15 mouse cellular contexts compared by ENCODE assay signal in genomic region chr6:124273231-124273880, GRCm38 (mm10). TPM values are rescaled to one million over a fixed set of nuclear protein-coding genes. Genes with fewer than 3 reads are reported as not detected.
DNase-seq lines count a peak whose midpoint lies in the region; ATAC-seq lines count a peak whose summit lies in the region.
"Had no signal": no experiment of that assay in that cellular context is flagged by ENCODE, and none has a peak within 500 bp of the region (broad histone marks: within the 10 kb centered on the region; RNA-seq: fewer than 3 reads in every experiment).

No protein-coding gene starts in this region.

- H3K9me3 ChIP-seq in embryonic facial prominence, embryonic 14.5 days (ENCODE audit: control insufficient read depth, low read length) = no peaks in the 10 kb centered on the region
- H3K9me3 ChIP-seq in embryonic facial prominence, embryonic 10.5 days = no peaks in the 10 kb centered on the region
- no peaks in the 10 kb centered on the region for H3K9me3 ChIP-seq in liver, embryonic 15.5 days (replicated peaks)

- H3K27ac ChIP-seq in embryonic facial prominence, embryonic 14.5 days (replicated peaks; ENCODE audit: low read depth, low read length) = no peak overlapping the region
- H3K27ac ChIP-seq in embryonic facial prominence, embryonic 10.5 days (replicated peaks) = no peak overlapping the region
- no peak overlapping the region for H3K27ac ChIP-seq in liver, embryonic 15.5 days (replicated peaks)
- H3K27ac ChIP-seq: kidney, postnatal 0 days had no signal

- ATAC-seq in embryonic facial prominence, embryonic 14.5 days (ENCODE audit: low read depth) = no peak
- ATAC-seq in liver, embryonic 15.5 days (ENCODE audit: insufficient read depth) = peak; percentile 78
- peak; percentile 95 for ATAC-seq in monocyte, adult 5-6 weeks (replicated peaks; ENCODE audit: insufficient number of reproducible peaks, low FRiP score, low TSS enrichment, poor library complexity, severe bottlenecking)

- WGBS in embryonic facial prominence, embryonic 14.5 days = 67% methylated on average over 5 of the region's 5 CpGs
- 74% methylated on average over 5 of the region's 5 CpGs for WGBS in embryonic facial prominence, embryonic 10.5 days
- WGBS in liver, embryonic 15.5 days (ENCODE audit: insufficient replicate concordance) = 19% methylated on average over 5 of the region's 5 CpGs

- H3K27me3 ChIP-seq in embryonic facial prominence, embryonic 14.5 days (replicated peaks; ENCODE audit: control insufficient read depth, insufficient read depth, low read length) = no peaks in the 10 kb centered on the region
- no peaks in the 10 kb centered on the region for H3K27me3 ChIP-seq in embryonic facial prominence, embryonic 10.5 days (replicated peaks; ENCODE audit: low read depth, poor library complexity, severe bottlenecking)
- H3K27me3 ChIP-seq in liver, embryonic 15.5 days = no peaks in the 10 kb centered on the region

- H3K36me3 ChIP-seq in embryonic facial prominence, embryonic 14.5 days (ENCODE audit: control insufficient read depth, insufficient read depth, low read length) = no peaks in the 10 kb centered on the region
- no peaks in the 10 kb centered on the region for H3K36me3 ChIP-seq in embryonic facial prominence, embryonic 10.5 days (replicated peaks)
- no peaks in the 10 kb centered on the region for H3K36me3 ChIP-seq in liver, embryonic 15.5 days (replicated peaks)

- H3K9ac ChIP-seq in embryonic facial prominence, embryonic 14.5 days (ENCODE audit: low read depth, low read length) = no peak overlapping the region
- H3K9ac ChIP-seq in liver, embryonic 15.5 days = no peak overlapping the region

- no peak overlapping the region for H3K4me3 ChIP-seq in embryonic facial prominence, embryonic 14.5 days (ENCODE audit: low read depth, low read length)
- H3K4me3 ChIP-seq in embryonic facial prominence, embryonic 10.5 days = no peak overlapping the region
- H3K4me3 ChIP-seq in liver, embryonic 15.5 days (replicated peaks) = no peak overlapping the region

- H3K4me1 ChIP-seq in embryonic facial prominence, embryonic 14.5 days (ENCODE audit: control insufficient read depth, insufficient read depth, low read length) = no peaks in the 10 kb centered on the region
- no peaks in the 10 kb centered on the region for H3K4me1 ChIP-seq in embryonic facial prominence, embryonic 10.5 days
- no peaks in the 10 kb centered on the region for H3K4me1 ChIP-seq in liver, embryonic 15.5 days (replicated peaks)

- no peak overlapping the region for H3K4me2 ChIP-seq in embryonic facial prominence, embryonic 14.5 days (ENCODE audit: low read depth, low read length)
- H3K4me2 ChIP-seq in liver, embryonic 15.5 days = no peak overlapping the region

- DNase-seq in embryonic facial prominence, embryonic 14.5 days (ENCODE audit: low spot score) = peak; percentile 5
- DNase-seq in embryonic facial prominence, embryonic 10.5 days (ENCODE audit: low spot score) = no peak
- DNase-seq in lung, adult 18-20 months = peak; percentile 5 to 13
- DNase-seq in lung, postnatal 14 days = no peak
- no peak for DNase-seq in ovary, postnatal 10 days (ENCODE audit: low spot score)
- DNase-seq in kidney, postnatal 10 days = no peak
- DNase-seq: adrenal gland, postnatal 10 days; cerebellum, adult 11-12 months; midbrain, embryonic 14.5 days had no signal

RNA-seq across cellular contexts. Expression of gene Cd163, which starts 31.1 kb away (rescaled TPM):
- 0.35 and 0.75 TPM in 2 replicates for polyA plus RNA-seq in embryonic facial prominence, embryonic 14.5 days (2014; fragmentation: Nextera tagmentation; extraction: Ambion mirVana)
- polyA plus RNA-seq in embryonic facial prominence, embryonic 10.5 days (2016; fragmentation: Nextera tagmentation; extraction: Ambion mirVana) = not detected in 2 replicates
- polyA plus RNA-seq in liver, embryonic 15.5 days (2015; fragmentation: Nextera tagmentation; extraction: Ambion mirVana) = 0.23 and 0.26 TPM in 2 replicates
- total RNA-seq in monocyte, adult 5-6 weeks (2017) = 1.7 to 2.9 TPM (median 2.2 TPM) in 3 replicates

RNA-seq across cellular contexts. Expression of gene Vmn2r27, which starts 41.7 kb away (rescaled TPM):
- polyA plus RNA-seq in embryonic facial prominence, embryonic 14.5 days (2014; fragmentation: Nextera tagmentation; extraction: Ambion mirVana) = not detected in 2 replicates
- not detected in 2 replicates for polyA plus RNA-seq in embryonic facial prominence, embryonic 10.5 days (2016; fragmentation: Nextera tagmentation; extraction: Ambion mirVana)
- not detected in 2 replicates for polyA plus RNA-seq in liver, embryonic 15.5 days (2015; fragmentation: Nextera tagmentation; extraction: Ambion mirVana)
- total RNA-seq in monocyte, adult 5-6 weeks (2017) = 0.75 TPM in 1 of 3 replicates, not detected in the others
- total RNA-seq: adrenal gland, postnatal 10 days had no signal
- polyA plus RNA-seq: heart, embryonic 16.5 days; kidney, postnatal 0 days; limb, embryonic 14.5 days; midbrain, embryonic 14.5 days; neural tube, embryonic 14.5 days had no signal

Comparison
In these comparisons a context has a peak if more than half of its experiments do, and no peak if none do; other contexts are left out.
1. DNase-seq: peak in embryonic facial prominence, embryonic 14.5 days (single experiment) and lung, adult 18-20 months (2 of 2); none in embryonic facial prominence, embryonic 10.5 days (single experiment), lung, postnatal 14 days (single experiment), ovary, postnatal 10 days (single experiment) and kidney, postnatal 10 days (single experiment).